Mouse (Mus musculus): ENCODE measurements around the gene Cd3eap.
A peak's percentile ranks its signal among the peaks of the same experiment; 100 is the strongest.

Cd3eap gene

DNA sequence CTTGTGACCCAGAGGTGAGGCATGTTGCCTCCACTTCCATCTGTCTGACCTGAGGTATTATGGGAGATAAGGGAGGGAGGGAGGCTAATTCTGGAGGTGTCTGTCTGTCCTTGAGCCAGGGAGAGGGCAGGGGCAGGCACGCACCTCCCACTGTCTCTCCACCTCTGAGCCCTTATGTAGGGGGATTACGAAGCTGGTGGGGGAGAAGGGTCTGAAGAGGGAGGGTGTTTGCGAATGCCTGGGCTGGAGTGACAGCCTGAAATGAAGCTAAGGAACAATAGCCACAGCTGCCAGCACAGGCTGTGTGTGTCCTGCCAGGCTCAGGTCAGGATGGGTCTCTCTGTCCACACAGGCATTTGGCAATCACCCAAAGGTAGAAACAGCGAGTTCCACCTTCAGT lies 3.0 kb upstream of the Cd3eap start:
- no peak for DNase-seq (ENCODE audit: low spot score in 2 of 2)

DNA sequence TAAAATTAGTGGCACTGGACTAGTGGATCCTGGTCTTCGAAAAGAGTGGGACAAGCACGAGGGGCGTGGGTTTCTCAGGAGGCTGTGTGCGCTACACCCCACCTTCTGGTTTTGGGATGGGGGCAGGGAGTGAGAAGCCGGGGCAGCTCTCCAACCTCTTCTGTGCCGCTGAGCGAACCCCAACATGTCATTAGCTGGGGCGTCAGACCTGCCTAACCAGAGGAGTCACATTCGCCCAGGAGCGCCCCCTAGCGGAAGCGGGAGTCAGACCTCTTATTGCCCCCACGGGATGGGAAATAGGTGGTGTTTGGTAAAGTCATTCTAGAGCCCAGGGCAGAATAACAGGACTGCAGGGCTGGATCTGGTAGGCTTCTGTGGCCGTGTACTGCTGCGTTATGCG lies 2.4 kb upstream of the Cd3eap start:
- DNase-seq (ENCODE audit: low spot score in 2 of 2): peak; percentile 64 to 78

DNA sequence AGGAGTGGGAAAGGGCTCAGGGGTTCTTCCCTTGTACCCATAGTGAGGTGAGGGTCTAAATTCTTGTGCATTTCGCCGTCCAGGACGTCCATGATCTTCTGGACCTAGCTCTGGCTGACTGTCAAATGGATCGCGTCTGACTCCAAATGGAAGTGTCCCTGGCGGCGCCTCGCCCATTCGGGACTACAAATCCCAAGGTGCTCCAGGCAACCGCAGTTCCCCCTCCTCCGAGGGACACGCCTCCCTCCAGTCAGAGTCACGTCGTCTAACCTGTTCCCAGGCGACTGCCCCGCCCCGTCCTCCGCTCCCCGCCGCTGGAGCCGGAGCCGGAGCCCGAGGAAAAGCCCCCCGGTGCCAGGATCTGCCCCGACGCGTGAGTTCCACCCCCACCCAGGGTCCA lies 1.7 kb upstream of the Cd3eap start:
- peak; percentile 72 to 78 for DNase-seq (ENCODE audit: low spot score in 2 of 2)

DNA sequence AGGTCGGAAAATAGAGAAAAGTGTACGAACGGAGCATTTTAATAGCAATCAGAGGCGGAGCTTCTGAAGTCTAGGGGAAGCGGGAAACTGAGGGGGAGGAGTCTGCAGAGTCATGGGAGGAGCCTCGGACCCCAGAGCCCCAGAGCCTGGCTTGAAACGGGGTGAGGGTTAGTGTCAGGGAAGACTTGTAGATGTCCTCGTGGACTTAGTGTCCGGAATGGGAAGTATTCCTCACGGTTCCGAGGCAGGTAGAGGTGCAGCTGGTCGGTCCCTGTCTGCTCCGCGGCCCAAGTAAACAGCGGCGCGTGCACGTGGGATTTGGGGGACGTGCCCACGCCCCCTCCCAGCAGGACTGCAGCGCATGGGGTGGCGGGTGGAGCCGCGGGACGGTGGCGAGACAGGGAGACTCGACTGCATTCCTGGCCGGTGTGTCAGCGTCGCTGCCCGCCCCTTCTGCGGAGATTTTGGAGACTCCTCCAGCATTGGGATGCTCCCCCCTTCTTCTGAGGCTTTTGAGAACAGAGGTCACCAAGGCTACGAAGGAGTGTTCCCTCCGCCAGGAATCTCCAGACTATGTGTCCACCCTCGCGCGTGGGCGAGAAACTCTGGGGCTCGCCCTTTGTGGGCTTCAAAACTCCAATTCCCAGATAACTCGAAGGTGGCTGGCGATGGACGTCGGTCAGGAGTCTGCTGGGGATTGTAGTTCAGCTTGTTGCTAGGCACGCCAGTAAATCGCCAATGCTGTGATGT lies 784 bp upstream of the Cd3eap start:
- DNase-seq (ENCODE audit: low spot score in 2 of 2): peak; percentile 66 to 73

DNA sequence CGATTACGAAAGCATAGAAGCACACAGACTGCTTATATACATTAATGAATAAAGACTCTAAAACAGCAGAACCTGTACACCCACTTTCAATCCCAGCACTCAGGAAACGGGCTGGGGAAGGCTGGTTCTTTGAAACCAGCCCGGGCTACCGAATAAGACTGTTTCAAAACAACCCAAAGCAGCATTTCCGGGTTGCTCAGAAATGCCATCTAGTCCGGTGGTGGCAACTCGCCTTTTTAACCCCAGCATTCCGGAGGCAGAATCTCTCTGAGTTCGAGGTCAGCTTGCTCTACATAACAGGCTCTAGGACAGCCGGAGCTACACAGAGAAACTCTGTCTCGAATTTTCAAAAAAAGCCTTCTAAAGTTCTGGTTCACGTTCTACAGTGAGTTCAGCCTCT lies 649 bp downstream of the Cd3eap start:
- no peak for DNase-seq (ENCODE audit: low spot score in 2 of 2)

DNA sequence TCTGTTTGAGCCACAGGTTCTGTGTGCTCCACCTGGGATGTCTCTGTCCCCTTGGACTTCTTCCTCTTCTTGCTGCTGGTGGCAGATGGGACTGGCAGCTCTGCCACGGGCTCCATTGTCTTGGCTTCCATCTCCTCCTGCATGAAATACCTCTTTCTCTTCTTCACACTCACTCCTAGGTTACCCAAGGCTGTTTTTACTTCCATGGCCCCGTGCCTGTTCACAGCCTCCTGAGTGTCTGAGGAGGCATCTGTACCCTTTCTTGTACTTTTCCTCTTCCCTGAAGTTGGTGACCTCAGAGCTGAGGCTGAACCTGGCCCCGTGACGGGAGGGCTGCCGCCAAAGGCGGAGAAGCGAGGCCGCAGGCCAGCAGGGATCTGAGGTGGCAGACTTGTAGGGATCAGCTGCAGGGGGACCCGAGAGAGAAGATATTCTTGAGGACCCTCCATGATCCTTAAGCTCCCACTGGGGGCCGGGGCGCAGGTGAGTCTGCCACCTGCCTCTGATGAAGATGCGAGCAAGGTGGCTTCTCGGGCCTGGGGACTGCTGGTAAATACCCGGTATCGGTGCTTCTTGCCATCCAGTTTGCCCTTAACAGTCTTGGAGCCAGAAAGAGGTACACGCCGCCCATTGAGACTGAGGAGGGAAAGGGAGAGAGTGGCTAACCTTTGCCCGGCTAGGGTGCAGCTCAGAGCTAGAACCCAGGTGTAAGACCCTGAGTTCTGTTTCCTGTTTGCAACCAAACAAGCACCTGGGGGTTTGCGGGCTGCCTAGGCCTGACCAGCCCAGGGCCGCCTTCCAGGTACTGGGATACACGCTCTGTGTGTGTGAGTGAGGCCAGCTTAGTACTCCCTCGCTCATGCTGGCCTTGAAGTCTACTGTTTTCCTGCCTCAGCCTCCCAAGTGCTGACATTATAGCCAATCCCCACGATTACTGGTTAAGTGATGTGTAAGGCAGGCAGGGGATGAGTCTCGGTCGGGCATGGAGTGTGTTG lies 1.6 kb downstream of the Cd3eap start:
- DNase-seq (ENCODE audit: low spot score in 2 of 2): no peak

DNA sequence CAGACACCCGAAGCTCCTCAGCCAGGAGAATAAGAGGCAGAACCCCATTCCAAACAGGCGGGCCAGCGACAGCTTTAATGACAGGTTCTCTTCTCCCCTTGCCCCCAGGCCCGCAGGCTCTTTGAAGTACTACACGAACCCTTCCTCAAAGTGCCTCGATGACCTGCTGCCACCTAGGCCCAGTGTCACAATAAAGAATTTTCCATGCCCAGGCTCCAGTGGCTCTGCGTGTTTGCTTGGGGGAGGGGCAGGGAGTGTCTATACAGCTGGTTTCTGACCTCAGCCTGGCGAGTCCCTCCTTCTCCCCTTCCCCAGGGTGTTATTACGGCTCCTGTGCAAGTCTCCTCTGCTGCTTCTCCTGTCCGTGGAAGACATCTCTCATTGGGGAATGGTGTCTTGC lies 3.0 kb downstream of the Cd3eap start:
- DNase-seq (ENCODE audit: low spot score in 2 of 2): no peak

DNA sequence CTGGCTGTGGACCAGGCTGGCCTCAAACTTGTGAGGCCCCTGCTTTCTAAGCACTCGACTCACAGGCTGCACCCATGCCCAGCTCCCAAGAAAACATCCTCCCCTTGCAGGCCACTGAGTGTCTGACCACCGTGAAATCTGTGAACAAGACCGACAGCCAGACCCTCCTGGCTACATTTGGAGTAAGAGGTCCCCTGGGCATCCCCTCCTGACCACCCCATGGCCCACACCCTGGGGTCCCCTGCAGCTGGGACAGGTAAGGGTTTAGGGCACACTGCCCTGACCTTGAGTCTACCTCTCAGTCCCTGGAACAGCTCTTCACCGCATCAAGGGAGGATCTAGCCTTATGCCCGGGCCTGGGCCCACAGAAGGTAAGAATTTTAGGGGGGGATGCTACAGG lies 4.3 kb downstream of the Cd3eap start:
- no peak for DNase-seq (ENCODE audit: low spot score in 2 of 2)

DNA sequence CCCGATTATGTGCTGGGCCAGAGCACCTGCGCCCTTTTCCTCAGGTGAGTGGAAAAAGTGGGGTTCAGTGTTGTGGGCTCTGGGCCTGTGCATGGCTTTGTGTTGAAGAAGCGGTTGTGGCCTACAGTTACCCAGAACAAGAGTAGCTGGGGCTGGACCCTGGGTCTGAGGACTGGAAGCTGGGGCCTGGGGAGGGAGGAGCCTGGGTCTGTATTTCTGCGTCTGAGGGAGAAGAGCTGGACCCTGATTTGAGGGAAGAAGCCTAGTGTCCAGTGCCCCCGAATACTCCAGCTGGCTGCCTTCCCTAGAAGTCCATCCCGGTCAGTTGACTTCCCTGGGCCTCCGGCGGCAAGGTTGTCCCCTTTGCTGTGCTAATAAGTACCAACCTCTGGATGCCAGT lies 9.1 kb downstream of the Cd3eap start:
- no peak for DNase-seq (ENCODE audit: low spot score in 2 of 2)

DNA sequence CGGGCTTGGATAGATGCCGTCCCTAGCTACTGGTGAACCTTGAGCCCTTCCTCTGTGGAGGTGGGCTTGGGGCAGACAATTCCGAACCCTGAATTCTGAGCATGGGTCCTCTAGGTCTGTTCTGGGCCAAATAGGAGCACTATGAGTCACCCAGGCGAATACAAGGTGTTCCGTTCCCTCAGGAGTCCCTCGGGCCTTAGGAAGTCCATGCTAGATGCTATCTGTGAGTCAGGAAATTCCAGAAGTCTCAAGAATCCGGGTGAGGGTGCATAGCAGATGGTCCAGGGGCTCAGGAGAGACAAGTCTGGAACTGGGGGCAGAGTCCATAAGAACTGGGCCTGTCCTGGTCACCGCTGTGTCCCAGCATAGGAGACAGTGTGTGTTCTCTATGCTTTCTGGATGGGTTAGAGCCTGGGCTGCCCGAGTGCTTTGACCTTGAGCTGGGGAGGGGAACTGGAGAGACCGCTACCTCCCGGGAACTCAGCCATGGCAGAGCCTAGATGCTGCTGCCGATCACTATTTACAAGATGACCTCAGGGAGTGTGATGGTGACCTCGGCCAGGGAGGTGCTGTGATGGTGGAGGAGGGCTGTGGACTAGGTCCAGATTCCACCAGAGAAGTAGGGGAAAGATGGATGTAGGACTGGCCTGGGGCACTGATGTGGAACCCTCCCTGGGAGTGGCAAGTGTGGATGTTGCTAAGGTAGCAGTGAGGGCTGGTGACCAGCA lies 9.9 kb downstream of the Cd3eap start:
- no peak for DNase-seq (ENCODE audit: low spot score in 2 of 2)

DNA sequence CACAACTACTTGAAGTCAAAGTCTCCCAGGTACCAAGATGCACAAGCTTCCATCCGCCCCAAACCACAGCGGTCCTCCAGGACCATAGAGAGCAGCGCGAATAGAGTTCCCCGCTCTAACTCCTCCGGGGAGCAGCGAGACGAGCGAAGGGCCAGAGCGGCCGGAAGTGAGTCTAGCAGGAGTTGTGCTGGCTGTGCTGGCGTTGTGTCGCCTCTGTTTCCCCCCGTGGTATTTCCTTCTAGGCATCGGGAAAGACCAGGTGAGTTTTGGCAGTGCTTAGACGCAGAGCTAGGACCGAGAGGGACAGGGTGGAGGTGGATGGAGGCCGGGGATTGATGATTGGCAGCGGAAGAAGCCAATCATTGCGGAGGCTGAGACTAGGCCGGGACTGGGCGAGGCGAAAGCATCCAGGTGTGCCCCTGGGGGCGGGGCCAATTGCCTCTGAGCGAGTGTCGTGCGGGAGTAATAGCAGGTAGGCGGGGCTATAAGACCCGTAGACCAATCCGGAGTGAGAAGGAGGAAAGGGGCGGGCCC lies 14.3 kb downstream of the Cd3eap start:
- peak; percentile 98 to 99 for DNase-seq (ENCODE audit: low spot score in 2 of 2)

DNA sequence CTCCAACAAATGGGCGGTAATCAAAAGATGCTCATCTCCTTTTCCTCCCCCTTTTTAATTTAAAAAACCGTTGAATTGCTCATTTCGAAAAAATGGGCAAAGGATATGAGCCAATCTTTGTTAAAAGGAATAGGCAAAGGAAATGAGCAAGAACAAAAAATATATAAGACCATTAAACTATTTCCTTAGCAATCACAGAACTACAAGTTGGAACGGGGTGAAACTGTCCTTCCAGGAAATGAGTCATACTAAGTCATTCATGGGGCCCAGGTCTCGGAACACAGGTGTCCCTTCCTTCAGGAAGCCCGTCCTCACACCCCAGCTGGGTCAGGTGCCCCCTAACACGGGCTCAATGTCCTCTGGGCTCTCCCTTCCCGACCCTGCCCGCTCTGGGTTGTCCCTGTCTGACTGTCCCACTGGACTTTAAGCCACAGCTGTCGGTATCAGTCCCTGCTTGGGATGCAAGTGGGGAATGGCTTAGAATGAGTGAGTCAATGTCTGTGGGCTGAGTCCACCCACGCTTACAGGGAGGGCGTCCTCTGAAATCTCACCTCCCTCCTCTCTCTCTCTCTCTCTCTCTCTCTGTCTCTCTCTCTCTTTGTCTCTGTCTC lies 14.9 kb downstream of the Cd3eap start, which contains the start of gene Ercc1:
Ercc1 (plus strand) TSS at position 542 of the 611 bp plus-strand sequence.
- no peak for DNase-seq (ENCODE audit: low spot score in 2 of 2)

DNA sequence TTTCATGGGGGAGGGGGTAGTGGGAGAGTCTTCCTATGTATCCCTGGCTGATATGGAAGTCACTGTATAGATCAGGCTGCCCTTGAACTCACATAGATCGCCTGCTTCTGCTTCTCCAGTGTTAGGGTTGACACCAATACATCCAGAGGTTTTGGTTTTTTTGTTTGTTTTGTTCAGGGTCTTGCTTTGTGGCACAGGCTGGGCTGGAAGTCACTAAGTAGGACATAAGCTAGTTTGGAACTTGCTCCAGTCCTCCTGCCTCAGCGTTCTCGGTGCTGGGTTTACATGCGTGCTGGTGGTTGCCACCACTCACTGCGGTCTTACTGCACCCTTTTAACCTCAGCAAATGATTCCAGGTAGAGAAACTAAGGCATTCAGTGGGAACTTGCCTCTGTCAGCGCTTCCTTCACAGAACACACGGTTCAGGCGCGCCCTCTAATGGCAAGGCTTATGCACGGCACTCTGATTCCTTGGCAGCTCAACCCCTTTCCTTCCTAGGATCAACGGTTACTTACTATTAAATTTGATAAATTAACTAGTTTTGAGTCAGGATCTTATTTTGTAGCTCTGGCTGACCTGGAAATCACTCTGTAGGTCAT lies 16.0 kb downstream of the Cd3eap start:
- peak; percentile 59 to 69 for DNase-seq (ENCODE audit: low spot score in 2 of 2)

DNA sequence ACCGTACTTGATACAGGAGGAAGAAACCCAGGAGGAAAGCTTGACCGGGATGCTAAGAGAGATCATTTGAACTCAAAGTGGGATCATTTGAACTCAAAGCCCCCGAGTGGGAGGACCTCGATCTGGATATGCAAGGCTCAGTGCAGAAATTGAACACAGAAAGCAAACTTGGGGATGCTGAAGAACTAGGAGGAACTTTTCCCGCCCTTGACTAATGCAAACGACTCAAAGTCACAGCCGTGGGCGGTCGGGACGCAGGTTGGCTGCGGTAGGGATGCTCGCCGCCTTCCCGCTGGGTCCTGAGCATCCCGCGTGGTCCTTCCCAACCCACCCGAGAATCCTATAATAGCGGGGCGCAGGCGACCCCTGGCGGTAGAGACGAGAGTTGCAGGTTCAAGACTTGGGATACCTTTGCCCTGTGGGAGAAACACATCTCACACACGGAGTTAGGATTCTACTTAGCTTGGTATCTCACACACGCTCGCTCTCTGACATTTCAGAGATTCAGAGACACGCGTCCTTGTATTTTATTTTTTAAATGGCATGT lies 16.7 kb downstream of the Cd3eap start:
- peak; percentile 53 to 76 for DNase-seq (ENCODE audit: low spot score in 2 of 2)

DNA sequence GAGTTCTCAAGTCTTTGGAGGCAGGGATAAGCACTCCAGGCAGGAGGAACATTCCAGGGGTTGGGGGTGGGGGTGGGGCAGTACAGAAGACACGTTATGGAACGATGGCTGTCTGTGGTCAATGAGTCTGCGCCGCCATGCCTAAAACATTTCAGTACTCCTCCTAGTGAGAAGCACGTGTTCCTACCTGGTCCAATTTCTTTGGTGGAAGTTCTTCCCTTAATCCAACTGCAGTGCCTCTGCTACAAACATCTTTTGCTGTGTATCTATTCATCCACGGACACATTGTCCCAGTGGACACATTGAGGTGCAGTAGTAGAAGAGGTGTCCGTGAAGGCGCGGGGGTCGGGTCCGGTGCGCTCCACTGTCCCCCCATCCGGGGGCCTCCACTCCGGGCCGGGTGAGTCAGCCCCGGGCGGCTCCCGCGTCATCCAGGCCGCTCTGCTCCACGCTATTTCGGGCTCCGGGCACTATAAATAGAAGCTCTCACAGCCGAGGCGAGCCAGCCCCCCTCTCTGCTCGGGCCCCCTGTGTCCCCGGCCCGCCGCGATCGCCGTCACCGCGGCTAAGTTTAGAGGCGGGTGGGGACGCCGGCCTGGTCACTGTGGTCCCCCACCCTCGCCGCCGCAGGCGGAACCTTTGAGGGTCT lies 17.4 kb downstream of the Cd3eap start:
- no peak for DNase-seq (ENCODE audit: low spot score in 2 of 2)

DNA sequence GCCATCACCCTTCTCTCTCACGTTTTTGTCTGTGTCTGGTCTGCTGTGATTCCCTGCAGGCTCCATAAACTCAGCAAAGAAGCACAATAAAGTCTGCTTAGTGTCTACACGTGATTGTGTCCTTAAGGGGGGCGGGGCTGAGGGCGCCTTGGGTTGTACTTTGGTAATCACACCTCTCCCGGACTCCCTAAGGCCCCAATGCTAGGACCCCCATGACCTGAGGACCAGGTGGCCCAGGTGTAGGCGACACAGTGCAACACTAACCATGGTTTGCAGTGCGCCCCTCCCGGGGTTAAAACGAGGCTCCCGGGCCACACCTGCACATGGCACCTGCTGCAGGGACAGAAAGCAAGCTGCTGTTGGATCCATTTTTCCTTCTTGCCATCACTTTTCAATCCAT lies 18.0 kb downstream of the Cd3eap start:
- no peak for DNase-seq (ENCODE audit: low spot score in 2 of 2)

DNA sequence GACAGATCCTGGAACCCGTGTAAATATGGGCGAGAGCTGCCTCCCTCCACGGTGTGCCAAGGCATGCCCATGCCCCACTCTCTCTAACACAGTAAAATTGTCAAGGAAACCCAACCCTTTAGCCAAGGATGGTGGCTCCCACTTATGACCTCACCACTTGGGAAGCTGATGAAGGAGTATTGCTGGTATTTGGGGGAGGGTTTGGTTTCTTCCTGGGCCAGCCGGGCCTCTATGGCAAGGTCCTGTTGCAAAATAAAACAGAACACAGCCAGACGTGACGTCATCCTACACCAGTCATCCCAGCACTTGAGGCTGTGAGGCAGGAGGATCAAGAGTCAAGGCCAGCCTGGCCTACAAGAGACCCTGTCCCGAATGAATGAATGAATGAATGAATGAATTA lies 20.7 kb downstream of the Cd3eap start:
- DNase-seq (ENCODE audit: low spot score in 2 of 2): no peak

DNA sequence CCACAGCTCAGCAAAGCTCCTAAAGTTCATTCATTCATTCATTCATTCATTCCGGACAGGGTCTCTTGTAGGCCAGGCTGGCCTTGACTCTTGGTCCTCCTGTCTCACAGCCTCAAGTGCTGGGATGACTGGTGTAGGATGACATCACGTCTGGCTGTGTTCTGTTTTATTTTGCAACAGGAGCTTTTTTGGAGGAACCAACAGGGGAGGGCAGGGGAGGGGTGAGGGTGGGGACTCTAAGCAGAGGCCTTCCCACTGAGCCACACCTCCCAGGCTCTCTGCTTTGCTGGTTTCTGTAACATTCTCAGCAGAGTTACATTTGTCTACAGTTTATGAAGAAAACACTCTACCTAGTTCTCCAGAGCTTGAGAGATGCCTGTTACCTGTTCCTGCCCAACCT lies 21.2 kb downstream of the Cd3eap start:
- DNase-seq (ENCODE audit: low spot score in 2 of 2): no peak

DNA sequence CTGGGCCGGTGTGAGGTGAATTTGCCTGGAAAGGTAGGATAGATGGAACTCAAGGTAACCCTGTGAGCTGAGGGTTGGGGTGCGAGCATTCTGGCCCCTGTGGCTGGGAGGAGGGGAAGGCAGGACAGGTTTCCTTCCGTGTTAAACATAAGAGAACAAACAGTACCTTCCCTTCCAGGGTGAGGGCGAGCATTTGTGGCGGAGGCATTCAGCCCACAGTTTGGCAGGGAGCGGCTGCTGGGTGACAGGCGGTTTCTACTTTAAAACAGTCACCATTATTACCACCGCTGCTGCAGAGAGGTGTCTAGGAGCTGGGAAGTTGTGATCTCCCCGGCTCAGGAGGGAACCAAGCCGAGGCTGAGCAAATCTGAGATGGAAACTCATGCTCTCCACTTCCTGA lies 22.2 kb downstream of the Cd3eap start:
- no peak for DNase-seq (ENCODE audit: low spot score in 2 of 2)

DNA sequence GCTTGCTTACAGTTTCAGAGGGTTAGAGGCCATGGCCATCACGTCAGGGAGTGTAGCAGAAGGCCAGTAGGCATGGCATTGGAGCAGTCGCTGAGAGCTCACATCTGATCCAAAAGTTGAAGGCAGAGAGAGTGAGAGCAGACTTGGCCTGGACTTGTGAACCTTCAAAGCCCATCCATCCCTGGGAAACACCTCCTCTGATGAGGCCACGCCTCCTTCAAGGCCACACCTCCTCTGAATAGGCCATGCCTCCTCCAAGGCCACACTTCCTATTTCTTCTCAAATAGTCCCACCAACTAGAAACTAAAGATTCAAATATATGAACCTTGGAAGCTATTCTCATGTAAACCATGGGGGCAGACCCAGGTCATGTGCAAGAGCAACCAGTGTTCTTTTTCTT lies 23.7 kb downstream of the Cd3eap start:
- DNase-seq (ENCODE audit: low spot score in 2 of 2): peak in 1 of 2 experiments; percentile 45
